ENCODE assay signal across 9 mouse cellular contexts in the genomic region with DNA sequence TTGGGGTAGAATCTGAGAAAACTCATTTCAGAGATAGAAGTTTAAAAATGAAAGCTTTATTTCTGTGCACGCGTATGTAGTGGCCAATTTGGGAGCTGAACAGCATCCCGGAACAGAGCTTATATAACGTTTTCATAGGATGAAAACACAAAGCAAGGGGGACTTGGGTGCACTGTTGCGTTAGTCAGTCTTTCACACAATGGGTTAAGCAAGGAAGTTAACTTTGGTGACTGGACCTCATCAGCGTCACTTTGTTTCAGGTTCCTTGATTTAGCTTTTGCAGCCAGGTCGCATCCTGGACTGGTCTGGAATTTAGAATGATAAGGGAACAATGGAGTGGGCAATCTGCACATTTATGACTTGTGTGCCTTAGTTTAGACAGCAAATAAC. TPM values are rescaled to one million over a fixed set of nuclear protein-coding genes. Genes with fewer than 3 reads are reported as not detected.
A peak's percentile ranks its signal among the peaks of the same experiment; 100 is the strongest.
DNase-seq lines count a peak whose midpoint lies in the region; ATAC-seq and TF ChIP-seq lines count a peak whose summit lies in the region.
"Had no signal": no experiment of that assay in that cellular context is flagged by ENCODE, and none has a peak within 500 bp of the region (broad histone marks: within the 10 kb centered on the region; RNA-seq: fewer than 3 reads in every experiment).

No protein-coding gene starts in this region.

- H3K9me3 ChIP-seq in heart, postnatal 0 days (replicated peaks; ENCODE audit: control insufficient read depth, low read length): no peaks in the 10 kb centered on the region
- H3K9me3 ChIP-seq in hindbrain, embryonic 16.5 days (ENCODE audit: control insufficient read depth, low read length): no peaks in the 10 kb centered on the region
- no peaks in the 10 kb centered on the region for H3K9me3 ChIP-seq in midbrain, embryonic 14.5 days (ENCODE audit: control insufficient read depth, low read length)

- TF ChIP-seq EP300 in heart, postnatal 0 days (IDR thresholded peaks at IDR 0.05; ENCODE audit: low read depth): no peak

- H3K27ac ChIP-seq in heart, postnatal 0 days (ENCODE audit: low read depth): peak overlapping the region; percentile 70
- peak overlapping the region; percentile 39; the same call in 1 of the 2 replicates for H3K27ac ChIP-seq in brown adipose tissue, adult 24 weeks (replicated peaks; ENCODE audit: low read depth, low read length)
- H3K27ac ChIP-seq in hindbrain, embryonic 16.5 days (ENCODE audit: low read depth, low read length): peak overlapping the region; percentile 58
- peak overlapping the region; percentile 88 for H3K27ac ChIP-seq in midbrain, embryonic 14.5 days (replicated peaks; ENCODE audit: low read depth, low read length)

- TF ChIP-seq CTCF in heart, postnatal 0 days (IDR thresholded peaks at IDR 0.05; ENCODE audit: low read depth): no peak

- peaks cover 7% of the 10 kb centered on the region for H3K36me3 ChIP-seq in heart, postnatal 0 days (replicated peaks; ENCODE audit: control insufficient read depth, insufficient read depth, low read length)
- no peaks in the 10 kb centered on the region for H3K36me3 ChIP-seq in hindbrain, embryonic 16.5 days (ENCODE audit: control insufficient read depth, insufficient read depth, low read length)
- H3K36me3 ChIP-seq in midbrain, embryonic 14.5 days (ENCODE audit: control insufficient read depth, insufficient read depth, low read length): peaks cover 6% of the 10 kb centered on the region; the same call in 1 of the 2 replicates

- DNase-seq in heart, postnatal 0 days (ENCODE audit: low spot score): peak; percentile 14
- no peak for DNase-seq in heart, adult 18-20 months
- no peak for DNase-seq in midbrain, embryonic 14.5 days
- no peak for DNase-seq in layer of hippocampus, adult 11-12 months (ENCODE audit: low spot score)
- no peak for DNase-seq in frontal cortex, postnatal 36 days (ENCODE audit: low spot score in 2 of 2)
- no peak for DNase-seq in adrenal gland, adult (ENCODE audit: inconsistent age in 2 of 2, low spot score in 1 of 2)

- WGBS in heart, postnatal 0 days: 10% methylated on average over 7 of the region's 7 CpGs
- 22% methylated on average over 7 of the region's 7 CpGs for WGBS in hindbrain, embryonic 16.5 days
- 28% methylated on average over 7 of the region's 7 CpGs for WGBS in midbrain, embryonic 14.5 days

- H3K4me3 ChIP-seq in heart, postnatal 0 days (ENCODE audit: low read depth, low read length): peak overlapping the region; percentile 60
- H3K4me3 ChIP-seq in brown adipose tissue, adult 24 weeks (ENCODE audit: insufficient read depth, low read depth, low read length): peak overlapping the region; percentile 66
- peak overlapping the region; percentile 72 for H3K4me3 ChIP-seq in hindbrain, embryonic 16.5 days (ENCODE audit: low read length)
- peak overlapping the region; percentile 69 for H3K4me3 ChIP-seq in midbrain, embryonic 14.5 days (replicated peaks; ENCODE audit: low read depth, low read length)

- peaks cover 14% of the 10 kb centered on the region for H3K4me1 ChIP-seq in heart, postnatal 0 days (ENCODE audit: control insufficient read depth, insufficient read depth)
- H3K4me1 ChIP-seq in brown adipose tissue, adult 24 weeks (ENCODE audit: control insufficient read depth, insufficient read depth, insufficient read length, low read length): peaks cover 8% of the 10 kb centered on the region
- H3K4me1 ChIP-seq in hindbrain, embryonic 16.5 days (ENCODE audit: control insufficient read depth, insufficient read depth, low read depth, low read length): peaks cover 10% of the 10 kb centered on the region
- peaks cover 14% of the 10 kb centered on the region for H3K4me1 ChIP-seq in midbrain, embryonic 14.5 days (ENCODE audit: control insufficient read depth, insufficient read depth, low read length)

- ATAC-seq in heart, postnatal 0 days (ENCODE audit: insufficient read depth, low read depth): 0 out of 2 replicates have a peak, but pooled peaks have one; percentile 3
- peak; percentile 19; the same call in 1 of the 2 replicates for ATAC-seq in hindbrain, embryonic 16.5 days
- no peak for ATAC-seq in midbrain, embryonic 14.5 days (ENCODE audit: low FRiP score, low TSS enrichment)

- peak overlapping the region; percentile 63 for H3K4me2 ChIP-seq in heart, postnatal 0 days (ENCODE audit: low read depth, low read length)
- peak overlapping the region; percentile 71 for H3K4me2 ChIP-seq in hindbrain, embryonic 16.5 days (ENCODE audit: low read length)
- H3K4me2 ChIP-seq in midbrain, embryonic 14.5 days (ENCODE audit: low read length): peak overlapping the region; percentile 71

- no peaks in the 10 kb centered on the region for H3K27me3 ChIP-seq in heart, postnatal 0 days (ENCODE audit: control insufficient read depth, insufficient read depth, low read length)
- no peaks in the 10 kb centered on the region; the same call in 1 of the 2 replicates for H3K27me3 ChIP-seq in hindbrain, embryonic 16.5 days (replicated peaks; ENCODE audit: control insufficient read depth, insufficient read depth, low read length)
- no peaks in the 10 kb centered on the region for H3K27me3 ChIP-seq in midbrain, embryonic 14.5 days (ENCODE audit: control insufficient read depth, insufficient read depth, low read length)
- H3K27me3 ChIP-seq: Patski had no signal

- H3K9ac ChIP-seq in heart, postnatal 0 days (replicated peaks; ENCODE audit: low read depth, low read length): peak overlapping the region; percentile 51
- peak overlapping the region; percentile 89 for H3K9ac ChIP-seq in hindbrain, embryonic 16.5 days (ENCODE audit: low read depth, low read length)
- peak overlapping the region; percentile 53; the same call in 1 of the 2 replicates for H3K9ac ChIP-seq in midbrain, embryonic 14.5 days (replicated peaks; ENCODE audit: low read length)

RNA-seq across cellular contexts. Expression of a gene that starts 0.5 kb away (rescaled TPM):
- 12.1 and 24.7 TPM in 2 replicates for total RNA-seq in heart, postnatal 0 days (2014; rRNA removed; ENCODE audit: low replicate concordance)
- polyA plus RNA-seq in heart, postnatal 0 days (2015; fragmentation: Nextera tagmentation; extraction: Ambion mirVana): 3.3 and 3.7 TPM in 2 replicates
- 1 to 10 TPM; 3.4 to 3.7 TPM for total RNA-seq in heart, adult 18-20 months (2021)
- polyA plus RNA-seq in brown adipose tissue, adult 24 weeks (2012; ENCODE audit: insufficient read depth, insufficient read length, missing spikeins): 3.4 and 3.6 TPM in 2 replicates
- polyA plus RNA-seq in hindbrain, embryonic 16.5 days (2015; fragmentation: Nextera tagmentation; extraction: Ambion mirVana): 4.6 and 5.4 TPM in 2 replicates
- polyA plus RNA-seq in midbrain, embryonic 14.5 days (2014; fragmentation: Nextera tagmentation; extraction: Ambion mirVana): 5.5 and 6.2 TPM in 2 replicates

RNA-seq across cellular contexts. Expression of a gene that starts 7.0 kb away (rescaled TPM):
- 2.4 and 3.2 TPM in 2 replicates for total RNA-seq in heart, postnatal 0 days (2014; rRNA removed; ENCODE audit: low replicate concordance)
- polyA plus RNA-seq in heart, postnatal 0 days (2015; fragmentation: Nextera tagmentation; extraction: Ambion mirVana): 2.8 TPM in 2 replicates
- total RNA-seq in heart, adult 18-20 months (2021): 1 to 10 TPM; 1.6 to 1.7 TPM
- polyA plus RNA-seq in brown adipose tissue, adult 24 weeks (2012; ENCODE audit: insufficient read depth, insufficient read length, missing spikeins): 1.0 and 1.4 TPM in 2 replicates
- 3.9 and 4.5 TPM in 2 replicates for polyA plus RNA-seq in hindbrain, embryonic 16.5 days (2015; fragmentation: Nextera tagmentation; extraction: Ambion mirVana)
- 5.3 and 6.9 TPM in 2 replicates for polyA plus RNA-seq in midbrain, embryonic 14.5 days (2014; fragmentation: Nextera tagmentation; extraction: Ambion mirVana)

RNA-seq across cellular contexts. Expression of a gene that starts 12.7 kb away (rescaled TPM):
- 6.4 and 11.3 TPM in 2 replicates for total RNA-seq in heart, postnatal 0 days (2014; rRNA removed; ENCODE audit: low replicate concordance)
- 3.2 and 3.3 TPM in 2 replicates for polyA plus RNA-seq in heart, postnatal 0 days (2015; fragmentation: Nextera tagmentation; extraction: Ambion mirVana)
- total RNA-seq in heart, adult 18-20 months (2021): 1 to 10 TPM; 2.4 to 3.3 TPM
- 1.6 and 2.6 TPM in 2 replicates for polyA plus RNA-seq in brown adipose tissue, adult 24 weeks (2012; ENCODE audit: insufficient read depth, insufficient read length, missing spikeins)
- polyA plus RNA-seq in hindbrain, embryonic 16.5 days (2015; fragmentation: Nextera tagmentation; extraction: Ambion mirVana): 4.0 and 4.1 TPM in 2 replicates
- polyA plus RNA-seq in midbrain, embryonic 14.5 days (2014; fragmentation: Nextera tagmentation; extraction: Ambion mirVana): 4.6 and 5.7 TPM in 2 replicates

RNA-seq across cellular contexts. Expression of a gene that starts 18.1 kb away (rescaled TPM):
- 5.8 TPM in 2 replicates for total RNA-seq in heart, postnatal 0 days (2014; rRNA removed; ENCODE audit: low replicate concordance)
- polyA plus RNA-seq in heart, postnatal 0 days (2015; fragmentation: Nextera tagmentation; extraction: Ambion mirVana): 3.0 and 3.8 TPM in 2 replicates
- total RNA-seq in heart, adult 18-20 months (2021): 1 to 10 TPM; 3.4 to 5.1 TPM
- 1.5 and 1.8 TPM in 2 replicates for polyA plus RNA-seq in brown adipose tissue, adult 24 weeks (2012; ENCODE audit: insufficient read depth, insufficient read length, missing spikeins)
- polyA plus RNA-seq in hindbrain, embryonic 16.5 days (2015; fragmentation: Nextera tagmentation; extraction: Ambion mirVana): 8.7 and 9.3 TPM in 2 replicates
- polyA plus RNA-seq in midbrain, embryonic 14.5 days (2014; fragmentation: Nextera tagmentation; extraction: Ambion mirVana): 7.0 and 7.7 TPM in 2 replicates

RNA-seq across cellular contexts. Expression of a gene that starts 27.9 kb away (rescaled TPM):
- 8.1 and 15.5 TPM in 2 replicates for total RNA-seq in heart, postnatal 0 days (2014; rRNA removed; ENCODE audit: low replicate concordance)
- 11.3 and 13.4 TPM in 2 replicates for polyA plus RNA-seq in heart, postnatal 0 days (2015; fragmentation: Nextera tagmentation; extraction: Ambion mirVana)
- 1 to 10 TPM; 1.7 to 2.4 TPM for total RNA-seq in heart, adult 18-20 months (2021)
- 4.1 and 6.6 TPM in 2 replicates for polyA plus RNA-seq in brown adipose tissue, adult 24 weeks (2012; ENCODE audit: insufficient read depth, insufficient read length, missing spikeins)
- 27.4 and 29.1 TPM in 2 replicates for polyA plus RNA-seq in hindbrain, embryonic 16.5 days (2015; fragmentation: Nextera tagmentation; extraction: Ambion mirVana)
- 31.9 and 33.9 TPM in 2 replicates for polyA plus RNA-seq in midbrain, embryonic 14.5 days (2014; fragmentation: Nextera tagmentation; extraction: Ambion mirVana)
